Mouse (Mus musculus) B cell, adult 2 months (primary cell): ENCODE results near the gene Pdxdc1.
A peak's percentile ranks its signal among the peaks of the same experiment; 100 is the strongest.
"Not testable (repeated sequence)": the region's sequence is repeated elsewhere in the genome, so short reads cannot be mapped to it uniquely, and the experiment has no call there.

Source experiments
- DNase-seq, 2 experiments: peaks; one replicate each; pipeline ENCODE4 v3.0.0; 2022

Gene Pdxdc1

GRCm38 (mm10) chr16:13902888-13903483, at the start of gene Pdxdc1, which contains the start of gene Mpv17l:
Gene Pdxdc1 (minus strand): TSS chr16:13903131.
Gene Mpv17l (plus strand): TSS chr16:13903161.
- peak; percentile 99 for DNase-seq

GRCm38 (mm10) chr16:13951245-13951644, 48.3 kb upstream of the Pdxdc1 start:
- no peak for DNase-seq

- no peak for DNase-seq
These were observed 43.4 kb upstream of the Pdxdc1 start for GRCm38 (mm10) chr16:13946306-13946705.

GRCm38 (mm10) chr16:13945153-13945552, 42.2 kb upstream of the Pdxdc1 start:
- DNase-seq = no peak

GRCm38 (mm10) chr16:13944752-13945151, 41.8 kb upstream of the Pdxdc1 start:
- no peak for DNase-seq

GRCm38 (mm10) chr16:13944178-13944577, 41.2 kb upstream of the Pdxdc1 start:
- DNase-seq = peak in 1 of 2 experiments; percentile 30

- DNase-seq = no peak
These were observed 38.0 kb upstream of the Pdxdc1 start for GRCm38 (mm10) chr16:13940847-13941395.

GRCm38 (mm10) chr16:13940139-13940846, 37.4 kb upstream of the Pdxdc1 start:
- DNase-seq = peak in 1 of 2 experiments; percentile 14

- no peak for DNase-seq
These were observed 24.6 kb upstream of the Pdxdc1 start for GRCm38 (mm10) chr16:13927456-13928075.

- DNase-seq = not testable (repeated sequence)
These were observed 20.0 kb upstream of the Pdxdc1 start for GRCm38 (mm10) chr16:13922966-13923365.

GRCm38 (mm10) chr16:13922499-13922898, 19.6 kb upstream of the Pdxdc1 start:
- not testable (repeated sequence) for DNase-seq

GRCm38 (mm10) chr16:13921781-13922180, 18.9 kb upstream of the Pdxdc1 start:
- no peak for DNase-seq

- no peak for DNase-seq
These were observed 18.1 kb upstream of the Pdxdc1 start for GRCm38 (mm10) chr16:13921063-13921462.

- DNase-seq = no peak
These were observed 17.2 kb upstream of the Pdxdc1 start for GRCm38 (mm10) chr16:13920093-13920492.

- no peak for DNase-seq
These were observed 4.4 kb upstream of the Pdxdc1 start for GRCm38 (mm10) chr16:13907297-13907696.

GRCm38 (mm10) chr16:13903488-13903887, 557 bp upstream of the Pdxdc1 start:
- DNase-seq = no peak

- DNase-seq = peak in 1 of 2 experiments; percentile 49
These were observed 517 bp downstream of the Pdxdc1 start for GRCm38 (mm10) chr16:13902397-13902831.

- DNase-seq = no peak
These were observed 4.0 kb downstream of the Pdxdc1 start for GRCm38 (mm10) chr16:13898981-13899380.

GRCm38 (mm10) chr16:13896357-13896756, 6.6 kb downstream of the Pdxdc1 start:
- no peak for DNase-seq

GRCm38 (mm10) chr16:13895740-13896139, 7.2 kb downstream of the Pdxdc1 start:
- no peak for DNase-seq

GRCm38 (mm10) chr16:13894097-13894496, 8.8 kb downstream of the Pdxdc1 start:
- no peak for DNase-seq

GRCm38 (mm10) chr16:13892850-13893249, 10.1 kb downstream of the Pdxdc1 start:
- no peak for DNase-seq

GRCm38 (mm10) chr16:13890449-13890848, 12.5 kb downstream of the Pdxdc1 start:
- no peak for DNase-seq
